Mouse (Mus musculus) lung, adult 2 months (tissue): ENCODE data around the gene Gm20388.

Experiments used
- CTCF ChIP-seq: fragments of 200-500 bp; IDR thresholded peaks from 2 replicates; pipeline ENCODE4 v1.5.1; 2011; ENCODE audit warnings: mild to moderate bottlenecking, low read length, control low read depth; ENCODE audit not compliant: insufficient read depth
- POLR2A ChIP-seq: fragments of 200-500 bp; IDR thresholded peaks from 2 replicates; pipeline ENCODE4 v1.6.1; 2011; ENCODE audit warnings: low read depth, mild to moderate bottlenecking, control low read depth, low read length, borderline replicate concordance; ENCODE audit errors: extremely low read depth

DNA sequence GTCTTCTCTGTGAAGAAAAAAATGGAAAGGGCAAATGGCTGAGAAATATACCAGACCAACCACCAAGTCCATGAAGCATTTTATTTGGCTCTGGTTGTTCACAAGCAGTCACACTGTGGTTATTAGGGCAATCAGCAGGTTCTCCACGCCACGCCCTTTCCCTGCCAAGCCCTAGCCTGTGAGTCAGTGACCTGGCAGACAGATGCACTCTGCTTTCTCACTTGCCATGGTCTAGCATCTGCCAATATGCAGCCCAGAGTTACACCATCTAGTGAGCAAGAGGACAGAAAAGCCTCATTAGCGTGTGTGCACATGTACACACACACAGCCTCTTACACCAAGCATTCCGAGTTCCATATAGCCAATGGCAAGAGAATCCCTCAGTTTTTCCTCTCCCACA lies 2994.7 kb downstream of the Gm20388 start:
- TF ChIP-seq CTCF (no peak), POLR2A (no peak)
